Mouse (Mus musculus): ENCODE results near the gene Keap1.

GRCm38 (mm10) chr9:21235341-21235740 is 3.8 kb downstream of the Keap1 start:
- TF ChIP-seq CTCF (IDR thresholded peaks at IDR 0.05; ENCODE audit: insufficient read depth, low read depth, low read length), result no peak
- no peak for TF ChIP-seq POLR2A (IDR thresholded peaks at IDR 0.05; ENCODE audit: insufficient read depth, low read depth, low read length)

Measured in olfactory bulb, adult 2 months (tissue).